Mouse (Mus musculus) hindbrain, embryonic 15.5 days (tissue): ENCODE data around the gene Flad1. TPM values are rescaled to one million over a fixed set of nuclear protein-coding genes. Genes with fewer than 3 reads are reported as not detected.
A peak's percentile ranks its signal among the peaks of the same experiment; 100 is the strongest.

Experiments
- ATAC-seq: fragments of 200-750 bp; cut with Nextera tagmentation; 2 replicates; pipeline ENCODE4 v1.8.0; 2017; ENCODE audit warnings: low read depth, moderate number of reproducible peaks, moderate TSS enrichment; ENCODE audit not compliant: low FRiP score
- H3K27ac ChIP-seq: fragments of 300-500 bp; sonication (generic); replicated peaks from 2 replicates; pipeline ENCODE4 v1.5.1; 2015; ENCODE audit warnings: mild to moderate bottlenecking, inconsistent platforms
- H3K27me3 ChIP-seq: fragments of 300-500 bp; sonication (generic); 2 replicates; pipeline ENCODE4 v1.6.1; 2015; ENCODE audit warnings: control low read depth, inconsistent platforms
- H3K36me3 ChIP-seq: fragments of 300-500 bp; sonication (generic); 2 replicates; pipeline ENCODE4 v1.6.1; 2015; ENCODE audit warnings: control low read depth, inconsistent platforms
- H3K4me1 ChIP-seq: fragments of 300-500 bp; sonication (generic); replicated peaks from 2 replicates; pipeline ENCODE4 v1.6.1; 2015; ENCODE audit warnings: control low read depth, inconsistent platforms
- H3K4me2 ChIP-seq: fragments of 300-500 bp; sonication (generic); 2 replicates; pipeline ENCODE4 v1.6.1; 2015; ENCODE audit warnings: moderate library complexity, mild to moderate bottlenecking, inconsistent platforms
- H3K4me3 ChIP-seq: fragments of 300-500 bp; sonication (generic); 2 replicates; pipeline ENCODE4 v1.5.1; 2015; ENCODE audit warnings: mild to moderate bottlenecking, inconsistent platforms
- H3K9ac ChIP-seq: fragments of 300-500 bp; sonication (generic); 2 replicates; pipeline ENCODE4 v1.6.1; 2015; ENCODE audit warnings: inconsistent platforms
- H3K9me3 ChIP-seq: fragments of 300-500 bp; sonication (generic); 2 replicates; pipeline ENCODE4 v1.6.1; 2016; ENCODE audit warnings: control low read depth, inconsistent platforms
- WGBS: fragments of 180-500 bp; shearing (Covaris S2); methylation state at CpG from one replicate; pipeline ENCODE4 v1.1.7; 2015; 5-methylcytosine and 5-hydroxymethylcytosine counted together
- polyA plus RNA-seq: library from polyadenylated mRNA; unstranded; fragments of >200 nt; fragmentation: Nextera tagmentation; extraction: Ambion mirVana; gene quantifications from 2 replicates; pipeline ENCODE4 v1.2.1, GENCODE M21; 2015

Gene Flad1
- polyA plus RNA-seq, 1 experiment from 2014 or later = 33.3 TPM

DNA sequence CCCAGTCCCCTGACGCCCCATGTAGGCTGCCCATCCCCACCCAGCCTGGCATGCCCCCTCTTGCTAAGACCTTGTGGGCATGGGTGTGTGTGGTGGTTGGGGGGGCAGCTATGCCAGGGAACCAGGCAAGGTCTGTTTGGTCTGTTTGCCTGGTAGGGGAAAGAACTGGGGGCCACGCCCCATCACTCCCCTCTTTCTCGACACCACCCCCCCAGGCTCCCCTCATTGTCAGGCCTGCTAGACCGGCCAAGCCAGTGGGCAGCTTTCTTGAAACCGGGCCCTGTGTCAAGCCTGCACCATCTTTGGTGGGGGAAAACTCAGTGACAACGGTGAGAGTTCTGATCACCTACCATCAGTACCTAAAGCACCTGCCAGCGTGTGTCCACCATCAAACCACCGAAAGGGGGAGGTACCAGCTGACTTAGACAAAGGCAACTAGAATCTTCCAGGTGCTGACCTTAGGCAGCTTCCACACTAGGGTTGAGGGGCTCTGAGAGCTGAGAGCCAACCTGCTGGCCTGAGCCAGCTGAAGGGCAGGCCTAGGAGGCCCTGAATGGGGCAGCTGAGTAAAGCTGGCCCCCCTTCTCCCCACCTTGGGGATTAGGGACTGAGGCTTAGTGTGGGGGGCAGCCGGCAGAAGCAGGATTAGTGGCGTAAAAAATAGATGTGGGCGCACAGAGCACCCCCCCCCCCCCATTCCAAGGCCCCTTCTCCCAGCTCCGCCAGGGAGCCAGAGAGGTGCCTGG is 27.2 kb downstream of the Flad1 start:
- Histone ChIP-seq H3K9ac (no peak overlapping the region), H3K4me1 (peaks cover 3% of the 10 kb centered on the region; the same call in 1 of the 2 replicates), H3K36me3 (no peaks in the 10 kb centered on the region), H3K4me2 (no peak overlapping the region), H3K27me3 (no peaks in the 10 kb centered on the region), H3K4me3 (no peak overlapping the region), H3K9me3 (no peaks in the 10 kb centered on the region), H3K27ac (no peak overlapping the region)
- WGBS = 71% methylated on average over 10 of the region's 12 CpGs
- ATAC-seq = no peak

DNA sequence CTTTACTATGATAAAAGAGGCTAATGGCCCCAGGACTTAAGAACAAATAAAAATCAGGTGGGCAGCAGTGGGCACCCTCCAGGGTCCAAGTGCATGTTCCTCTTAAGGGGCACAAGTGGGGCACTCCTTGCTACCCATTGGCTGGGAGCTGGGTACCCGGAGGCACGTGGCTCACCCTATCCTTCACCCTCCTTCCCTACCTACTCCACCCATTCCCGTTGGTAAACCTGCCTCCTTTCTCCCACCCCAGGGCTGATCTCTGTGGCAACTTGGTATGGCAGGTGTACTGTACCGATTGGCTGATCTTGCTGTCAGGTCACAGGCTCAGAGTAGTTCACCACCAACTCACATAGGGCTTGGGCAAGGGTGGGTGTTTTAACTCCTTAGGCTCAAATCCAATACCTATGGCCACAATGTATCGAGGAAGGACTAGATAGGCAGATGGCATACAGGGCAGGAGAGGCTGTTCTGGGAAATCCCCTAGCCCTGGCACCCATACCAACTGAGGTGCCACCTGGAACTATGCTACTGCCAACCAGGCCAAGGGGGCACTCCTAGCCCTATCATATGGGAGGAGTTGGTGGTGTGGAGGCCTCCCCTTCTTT is 27.9 kb downstream of the Flad1 start:
- Histone ChIP-seq H3K4me1 (peaks cover 6% of the 10 kb centered on the region), H3K27me3 (no peaks in the 10 kb centered on the region), H3K9me3 (no peaks in the 10 kb centered on the region), H3K9ac (no peak overlapping the region), H3K27ac (no peak overlapping the region), H3K4me3 (no peak overlapping the region), H3K36me3 (no peaks in the 10 kb centered on the region), H3K4me2 (no peak overlapping the region)
- WGBS = 87% methylated on average over 5 of the region's 5 CpGs
- no peak for ATAC-seq

GRCm38 (mm10) chr3:89382950-89383349 is 28.7 kb downstream of the Flad1 start:
- 89% methylated on average over 5 of the region's 5 CpGs for WGBS
- H3K27me3 ChIP-seq = no peaks in the 10 kb centered on the region
- no peak overlapping the region for H3K27ac ChIP-seq
- H3K4me1 ChIP-seq = peaks cover 11% of the 10 kb centered on the region
- no peak overlapping the region for H3K4me3 ChIP-seq
- no peak for ATAC-seq
- no peak overlapping the region for H3K9ac ChIP-seq
- no peaks in the 10 kb centered on the region for H3K36me3 ChIP-seq
- H3K4me2 ChIP-seq = no peak overlapping the region
- H3K9me3 ChIP-seq = no peaks in the 10 kb centered on the region

- Histone ChIP-seq H3K4me1 (peaks cover 15% of the 10 kb centered on the region), H3K27ac (no peak overlapping the region), H3K4me2 (no peak overlapping the region), H3K4me3 (no peak overlapping the region), H3K9me3 (no peaks in the 10 kb centered on the region), H3K36me3 (no peaks in the 10 kb centered on the region), H3K27me3 (no peaks in the 10 kb centered on the region), H3K9ac (no peak overlapping the region)
- ATAC-seq = no peak
- WGBS = 87% methylated on average over 9 of the region's 9 CpGs
Measured at GRCm38 (mm10) chr3:89382033-89382882, 29.4 kb downstream of the Flad1 start.

DNA sequence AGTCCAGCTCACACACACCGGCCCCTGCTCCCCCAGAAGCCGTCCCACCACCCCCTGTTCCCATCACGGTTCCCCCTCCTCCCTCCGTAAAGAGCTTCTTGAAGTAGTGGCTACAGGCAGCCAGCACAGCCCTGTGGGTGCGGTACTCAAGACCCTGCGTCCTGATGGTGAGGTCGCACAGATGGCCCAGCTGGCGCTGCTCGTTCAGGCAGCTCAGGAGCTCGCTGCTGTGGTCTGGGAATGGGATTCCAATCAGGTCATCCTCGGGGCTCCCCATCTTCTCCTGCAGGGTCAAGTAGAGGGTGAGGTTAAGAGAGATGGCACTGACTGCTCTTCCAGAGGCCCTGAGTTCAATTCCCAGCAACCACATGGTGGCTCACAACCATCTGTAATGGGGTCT is 30.4 kb downstream of the Flad1 start:
- peaks cover 15% of the 10 kb centered on the region for H3K4me1 ChIP-seq
- H3K4me2 ChIP-seq = no peak overlapping the region
- H3K27ac ChIP-seq = no peak overlapping the region
- ATAC-seq = no peak
- no peaks in the 10 kb centered on the region for H3K36me3 ChIP-seq
- H3K9me3 ChIP-seq = no peaks in the 10 kb centered on the region
- H3K9ac ChIP-seq = no peak overlapping the region
- WGBS = 85% methylated on average over 11 of the region's 11 CpGs
- H3K27me3 ChIP-seq = no peaks in the 10 kb centered on the region
- no peak overlapping the region for H3K4me3 ChIP-seq

DNA sequence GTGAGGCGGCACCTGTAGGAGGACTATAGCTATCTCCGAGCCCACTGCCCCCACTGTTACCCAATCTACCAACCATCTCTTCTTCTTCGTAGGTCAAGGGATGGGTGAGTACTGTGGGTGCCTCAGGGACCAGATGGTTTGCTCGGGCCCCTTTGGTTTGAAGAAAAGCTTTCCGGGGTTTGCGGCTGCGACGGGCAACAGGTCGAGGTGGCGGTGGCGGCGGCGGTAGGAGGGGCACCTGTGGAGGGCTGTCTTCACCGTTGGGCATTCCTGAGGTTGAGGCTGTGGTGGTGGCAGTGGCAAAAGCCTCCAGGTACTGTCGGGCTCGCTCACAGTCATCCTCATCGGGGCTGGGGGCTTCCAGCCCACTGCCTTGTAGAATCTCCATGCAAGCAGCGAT is 31.0 kb downstream of the Flad1 start:
- no peak for ATAC-seq
- WGBS = 94% methylated on average over 18 of the region's 18 CpGs
- no peaks in the 10 kb centered on the region for H3K9me3 ChIP-seq

DNA sequence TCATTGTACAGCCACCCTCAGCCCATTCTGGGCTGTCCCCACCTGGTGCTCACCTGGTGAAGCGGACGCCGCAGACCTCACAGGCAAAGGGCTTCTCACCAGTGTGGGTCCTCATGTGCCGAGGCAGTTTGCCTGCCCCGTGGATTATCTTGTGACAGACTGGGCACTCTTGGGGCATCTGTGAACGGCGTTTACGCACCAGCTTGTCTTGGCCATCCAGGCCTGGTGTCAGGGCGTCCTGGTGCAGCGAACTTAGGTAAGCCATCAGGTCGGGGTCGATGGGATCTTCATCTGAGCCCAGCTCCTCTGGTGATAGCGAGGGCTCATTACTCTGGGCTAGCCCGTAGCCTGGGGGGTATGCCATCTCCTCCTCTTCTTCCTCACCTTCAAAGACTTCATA is 31.4 kb downstream of the Flad1 start:
- peaks cover 15% of the 10 kb centered on the region for H3K4me1 ChIP-seq
- ATAC-seq = no peak
- H3K9me3 ChIP-seq = no peaks in the 10 kb centered on the region
- H3K4me3 ChIP-seq = no peak overlapping the region
- H3K36me3 ChIP-seq = no peaks in the 10 kb centered on the region
- no peak overlapping the region for H3K27ac ChIP-seq
- H3K27me3 ChIP-seq = no peaks in the 10 kb centered on the region
- no peak overlapping the region for H3K9ac ChIP-seq
- 97% methylated on average over 14 of the region's 14 CpGs for WGBS
- no peak overlapping the region for H3K4me2 ChIP-seq

More for the DNA sequence above, 31.0 kb downstream of the Flad1 start:
- H3K36me3 ChIP-seq = no peaks in the 10 kb centered on the region
- no peak overlapping the region for H3K27ac ChIP-seq
- no peak overlapping the region for H3K4me3 ChIP-seq
- H3K9ac ChIP-seq = no peak overlapping the region
- peaks cover 15% of the 10 kb centered on the region for H3K4me1 ChIP-seq
- H3K27me3 ChIP-seq = no peaks in the 10 kb centered on the region
- H3K4me2 ChIP-seq = no peak overlapping the region

- H3K27me3 ChIP-seq = no peaks in the 10 kb centered on the region
- no peaks in the 10 kb centered on the region for H3K9me3 ChIP-seq
- no peaks in the 10 kb centered on the region for H3K36me3 ChIP-seq
- H3K4me3 ChIP-seq = no peak overlapping the region
- H3K9ac ChIP-seq = no peak overlapping the region
- no peak overlapping the region for H3K27ac ChIP-seq
- peaks cover 15% of the 10 kb centered on the region for H3K4me1 ChIP-seq
- WGBS = 86% methylated on average over 31 of the region's 31 CpGs
- peak overlapping the region; percentile 86 for H3K4me2 ChIP-seq
- ATAC-seq = no peak
Measured at GRCm38 (mm10) chr3:89379388-89380131, 32.1 kb downstream of the Flad1 start.

- Histone ChIP-seq H3K9me3 (no peaks in the 10 kb centered on the region), H3K36me3 (no peaks in the 10 kb centered on the region), H3K27ac (no peak overlapping the region; the same call in 1 of the 2 replicates), H3K4me2 (peak overlapping the region; percentile 86), H3K4me1 (peaks cover 15% of the 10 kb centered on the region), H3K4me3 (peak overlapping the region; percentile 48), H3K27me3 (no peaks in the 10 kb centered on the region), H3K9ac (peak overlapping the region; percentile 57)
- ATAC-seq = peak; percentile 89
- WGBS = under 1% methylated on average over 24 of the region's 29 CpGs
Measured at GRCm38 (mm10) chr3:89378394-89379067, 33.1 kb downstream of the Flad1 start.

DNA sequence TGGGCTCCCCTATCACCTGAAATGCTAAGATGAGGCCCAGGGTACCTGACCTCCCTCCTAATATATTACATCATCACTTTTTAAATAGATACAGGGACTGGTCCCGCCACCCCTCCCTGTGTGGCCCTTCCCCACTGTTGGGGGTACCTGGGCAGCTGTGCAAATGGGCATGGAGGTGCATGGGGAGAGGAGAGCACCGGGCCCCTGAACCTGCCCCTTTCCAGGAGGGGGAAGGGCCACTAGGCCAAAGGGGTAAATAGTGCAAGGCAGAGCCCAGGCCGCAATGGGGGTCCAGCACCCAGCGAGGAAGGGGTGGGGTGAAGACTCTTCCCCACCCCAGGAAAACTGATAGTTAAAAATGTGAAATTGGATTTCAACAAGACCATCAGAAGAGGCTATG is 33.8 kb downstream of the Flad1 start:
- Histone ChIP-seq H3K4me1 (peaks cover 15% of the 10 kb centered on the region), H3K4me3 (no peak overlapping the region)
- 69% methylated on average over 4 of the region's 4 CpGs for WGBS

DNA sequence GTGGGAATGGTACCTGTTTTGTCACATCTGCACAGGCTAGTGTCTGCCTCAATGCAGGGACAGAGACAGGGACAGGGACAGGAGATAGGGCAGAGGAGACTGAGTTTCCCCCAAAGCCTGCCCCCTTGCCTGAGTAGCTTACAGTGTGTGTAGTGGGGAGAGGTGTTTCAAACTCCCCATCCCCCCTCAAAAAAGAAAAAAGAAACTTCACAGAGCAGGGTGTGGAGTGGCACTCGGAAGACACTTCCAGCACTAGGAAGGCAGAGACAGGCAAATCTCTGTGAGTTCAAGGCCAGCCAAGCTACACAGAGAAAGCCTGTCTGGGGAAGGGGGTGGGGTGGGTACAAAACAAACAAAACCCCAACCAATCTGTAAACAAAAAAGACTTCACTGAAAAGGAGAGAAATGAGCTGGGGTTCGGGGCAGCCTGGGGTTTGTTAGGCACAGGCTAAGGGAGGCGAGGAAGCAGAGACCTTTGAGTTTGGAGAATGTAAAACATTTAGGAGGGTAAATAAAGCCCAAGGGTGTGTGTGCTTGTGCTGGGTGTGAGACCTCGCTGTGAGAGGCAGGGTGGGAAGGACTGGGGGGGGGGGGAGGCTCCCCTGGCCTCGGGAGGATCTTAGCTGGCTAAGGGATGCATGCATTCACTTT is 38.0 kb downstream of the Flad1 start:
- Histone ChIP-seq H3K27ac (no peak overlapping the region), H3K4me3 (no peak overlapping the region), H3K9ac (no peak overlapping the region), H3K4me2 (no peak overlapping the region), H3K4me1 (peaks cover 11% of the 10 kb centered on the region), H3K9me3 (no peaks in the 10 kb centered on the region), H3K36me3 (no peaks in the 10 kb centered on the region), H3K27me3 (no peaks in the 10 kb centered on the region)
- 47% methylated on average over 5 of the region's 5 CpGs for WGBS
- no peak for ATAC-seq

More for the DNA sequence above, 33.8 kb downstream of the Flad1 start:
- H3K4me2 ChIP-seq = peak overlapping the region; percentile 86
- H3K9ac ChIP-seq = no peak overlapping the region
- H3K36me3 ChIP-seq = no peaks in the 10 kb centered on the region
- peak; percentile 9; the same call in 1 of the 2 replicates for ATAC-seq
- H3K27ac ChIP-seq = no peak overlapping the region
- H3K9me3 ChIP-seq = no peaks in the 10 kb centered on the region
- no peaks in the 10 kb centered on the region for H3K27me3 ChIP-seq
